Mouse (Mus musculus) lung, postnatal 0 days (tissue): ENCODE data around the gene Tub.

Experiments used
- CTCF ChIP-seq: IDR thresholded peaks from 2 replicates; pipeline ENCODE4 v1.5.1; 2016; ENCODE audit warnings: antibody characterized with exemption, mild to moderate bottlenecking
- EP300 ChIP-seq: IDR thresholded peaks from 2 replicates; pipeline ENCODE4 v1.6.1; 2016; ENCODE audit warnings: antibody characterized with exemption, mild to moderate bottlenecking, control low read depth

DNA sequence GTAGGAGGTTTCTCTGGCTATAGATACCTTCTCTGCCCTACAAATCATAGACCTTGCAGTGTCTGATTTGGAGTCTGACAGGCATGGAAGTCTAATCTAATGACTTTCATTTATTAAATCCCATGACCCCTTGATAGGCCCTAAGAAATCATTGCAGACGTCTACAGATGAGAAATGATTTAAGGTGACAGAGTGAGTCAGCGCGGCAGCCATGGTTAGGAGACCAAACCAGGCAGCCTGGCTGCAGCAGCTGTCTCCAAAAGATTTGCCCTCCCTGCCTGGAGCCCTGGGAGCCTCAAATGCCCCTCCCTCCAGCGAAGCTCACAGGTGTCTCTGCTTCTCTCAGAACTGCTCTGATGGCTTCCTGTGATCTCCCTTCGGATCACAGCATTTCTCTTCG, 46.0 kb downstream of the Tub start:
- TF ChIP-seq CTCF (no peak), EP300 (no peak)
